Mouse (Mus musculus) hindbrain, embryonic 11.5 days (tissue): ENCODE data around the gene Fgfr2. TPM values are rescaled to one million over a fixed set of nuclear protein-coding genes. Genes with fewer than 3 reads are reported as not detected.
A peak's percentile ranks its signal among the peaks of the same experiment; 100 is the strongest.

ENCODE experiments used
- ATAC-seq: fragments of 200-750 bp; cut with Nextera tagmentation; 2 replicates; pipeline ENCODE4 v1.8.0; 2017; ENCODE audit warnings: mild to moderate bottlenecking, moderate TSS enrichment, moderate library complexity; ENCODE audit not compliant: low FRiP score
- DNase-seq: peaks from one replicate; pipeline ENCODE4 v3.0.0-alpha.2; 2015; ENCODE audit warnings: low spot score
- H3K27ac ChIP-seq: fragments of 300-500 bp; sonication (generic); 2 replicates; pipeline ENCODE4 v1.5.1; 2014; ENCODE audit warnings: mild to moderate bottlenecking, low read depth, low read length
- H3K27me3 ChIP-seq: fragments of 300-500 bp; sonication (generic); 2 replicates; pipeline ENCODE4 v1.6.1; 2014; ENCODE audit warnings: mild to moderate bottlenecking, low read length, moderate library complexity, mixed read lengths; ENCODE audit not compliant: control insufficient read depth, insufficient read depth
- H3K36me3 ChIP-seq: fragments of 300-500 bp; sonication (generic); 2 replicates; pipeline ENCODE4 v1.6.1; 2014; ENCODE audit warnings: mild to moderate bottlenecking, low read length, moderate library complexity, mixed read lengths; ENCODE audit not compliant: control insufficient read depth, insufficient read depth
- H3K4me1 ChIP-seq: fragments of 300-500 bp; sonication (generic); replicated peaks from 2 replicates; pipeline ENCODE4 v1.6.1; 2014; ENCODE audit warnings: low read length, mixed read lengths; ENCODE audit not compliant: control insufficient read depth, insufficient read depth
- H3K4me2 ChIP-seq: fragments of 300-500 bp; sonication (generic); replicated peaks from 2 replicates; pipeline ENCODE4 v1.6.1; 2014; ENCODE audit warnings: mild to moderate bottlenecking, low read depth, low read length
- H3K4me3 ChIP-seq: fragments of 300-500 bp; sonication (generic); 2 replicates; pipeline ENCODE4 v1.5.1; 2014; ENCODE audit warnings: low read depth, low read length
- H3K9ac ChIP-seq: fragments of 300-500 bp; sonication (generic); 2 replicates; pipeline ENCODE4 v1.6.1; 2014; ENCODE audit warnings: low read depth, low read length
- H3K9me3 ChIP-seq: fragments of 300-500 bp; sonication (generic); 2 replicates; pipeline ENCODE4 v1.6.1; 2016; ENCODE audit warnings: low read length; ENCODE audit not compliant: control insufficient read depth
- WGBS: fragments of 180-500 bp; shearing (Covaris S2); extraction: QIAGEN DNeasy Blood & Tissue Kit; methylation state at CpG from one replicate; pipeline ENCODE4 v1.1.7; 2014; 5-methylcytosine and 5-hydroxymethylcytosine counted together
- polyA plus RNA-seq: library from polyadenylated mRNA; unstranded; fragments of >200 nt; fragmentation: Nextera tagmentation; extraction: Ambion mirVana; gene quantifications from 2 replicates; pipeline ENCODE4 v1.2.1, GENCODE M21; 2014

The Fgfr2 gene
- polyA plus RNA-seq, 1 experiment from 2014 or later = 71.3 TPM

DNA sequence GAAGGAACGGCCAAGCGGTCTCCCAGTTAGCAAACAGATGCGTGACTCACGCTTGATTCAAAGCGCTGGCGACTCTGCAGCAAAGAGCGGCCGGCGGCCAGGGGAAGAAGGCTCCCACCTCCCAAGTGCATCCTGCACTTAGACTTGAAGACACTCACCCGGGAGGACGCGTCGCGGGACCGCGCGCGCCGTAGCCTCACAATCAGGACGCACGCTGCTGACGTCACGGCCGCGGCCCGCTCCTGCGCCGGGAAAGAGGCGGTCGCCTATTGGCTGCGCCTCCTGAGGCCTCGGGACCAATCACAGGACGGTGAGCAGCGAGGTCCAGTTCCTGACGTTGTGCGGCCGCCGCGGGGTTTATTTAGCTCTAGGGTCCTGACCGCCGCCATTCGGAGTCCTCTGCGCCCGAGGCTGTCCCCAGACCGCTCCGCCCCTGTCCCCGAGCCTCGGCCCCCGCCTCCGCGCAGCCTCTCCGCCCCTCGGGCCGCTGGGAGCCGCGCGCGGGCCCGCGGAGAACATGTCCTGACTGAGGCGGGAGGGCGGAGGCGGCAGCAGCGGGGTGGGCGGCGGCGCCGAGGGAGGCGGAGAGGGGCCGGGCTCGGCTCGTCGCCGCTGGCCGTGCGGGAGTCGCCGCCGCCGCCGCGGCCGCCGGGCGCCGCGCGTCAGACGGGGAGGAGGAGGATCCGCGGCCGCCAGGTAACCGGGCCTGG is 192.1 kb downstream of the Fgfr2 start, which contains the start of gene Zranb1:
TSS of gene Zranb1 (plus strand) at position 293 of the 710 bp plus-strand sequence.
- Histone ChIP-seq H3K27ac (peak within 1 kb of the TSS; percentile 98), H3K9ac (peak within 1 kb of the TSS; percentile 91), H3K4me2 (peak within 1 kb of the TSS; percentile 62), H3K36me3 (no peaks in the 10 kb centered on the region), H3K4me3 (peak within 1 kb of the TSS; percentile 94), H3K4me1 (no peaks in the 10 kb centered on the region), H3K27me3 (no peaks in the 10 kb centered on the region), H3K9me3 (no peaks in the 10 kb centered on the region)
- under 1% methylated on average over 47 of the region's 93 CpGs for WGBS
- DNase-seq = peak; percentile 99
- ATAC-seq = peak; percentile 100

DNA sequence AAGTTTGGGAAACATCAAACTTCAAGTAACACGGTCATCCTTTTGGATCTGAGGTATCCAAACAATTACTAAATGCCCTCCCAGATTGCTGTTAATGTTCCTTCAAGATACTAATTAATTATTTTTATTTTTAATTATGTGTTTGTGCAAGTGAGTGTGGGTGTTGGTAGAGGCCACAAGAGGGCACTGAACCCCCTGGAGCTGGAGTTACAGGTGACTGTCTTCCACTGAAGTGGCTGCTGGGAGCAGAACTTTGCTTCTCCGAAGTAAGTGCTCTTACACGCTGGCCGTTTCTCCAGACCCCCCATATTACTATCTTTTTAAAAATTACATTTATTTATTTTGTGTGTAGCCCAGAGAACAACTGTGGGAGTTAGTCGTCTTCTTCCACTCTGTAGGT is 193.1 kb downstream of the Fgfr2 start:
- Histone ChIP-seq H3K27ac (no peak overlapping the region), H3K4me1 (no peaks in the 10 kb centered on the region), H3K9me3 (no peaks in the 10 kb centered on the region), H3K9ac (peak overlapping the region; percentile 91; the same call in 1 of the 2 replicates), H3K36me3 (no peaks in the 10 kb centered on the region), H3K4me3 (peak overlapping the region; percentile 94), H3K4me2 (peak overlapping the region; percentile 47), H3K27me3 (no peaks in the 10 kb centered on the region)
- WGBS = 91% methylated on average over 5 of the region's 5 CpGs
- DNase-seq = no peak
- ATAC-seq = no peak

DNA sequence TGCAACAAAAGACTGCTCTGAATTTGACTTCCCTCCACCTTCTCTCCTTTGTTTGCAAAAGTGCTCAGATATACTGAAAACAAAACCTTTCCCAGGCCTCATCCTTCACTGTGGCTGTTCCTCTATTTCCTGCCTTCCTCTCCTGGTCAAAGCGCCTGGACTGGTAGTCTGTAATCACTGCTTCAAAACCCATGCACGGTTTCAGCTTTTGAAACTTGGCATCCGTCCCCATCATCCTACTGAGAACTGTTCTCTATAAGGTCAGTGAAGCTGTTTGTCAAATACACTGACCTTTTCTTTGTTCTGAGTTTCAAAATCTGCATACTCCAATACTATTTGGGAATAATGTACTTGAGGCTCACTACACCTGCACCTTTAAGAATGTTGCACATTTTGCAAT is 195.9 kb downstream of the Fgfr2 start:
- no peaks in the 10 kb centered on the region for H3K27me3 ChIP-seq
- DNase-seq (no peak), ATAC-seq (no peak)
- H3K4me1 ChIP-seq = no peaks in the 10 kb centered on the region
- no peaks in the 10 kb centered on the region for H3K36me3 ChIP-seq
- no peak overlapping the region for H3K4me3 ChIP-seq
- WGBS = 70% methylated on average over 3 of the region's 3 CpGs
- no peaks in the 10 kb centered on the region for H3K9me3 ChIP-seq
- no peak overlapping the region for H3K4me2 ChIP-seq
- no peak overlapping the region for H3K27ac ChIP-seq
- H3K9ac ChIP-seq = no peak overlapping the region

- Histone ChIP-seq H3K27ac (no peak overlapping the region), H3K27me3 (no peaks in the 10 kb centered on the region), H3K9me3 (no peaks in the 10 kb centered on the region), H3K36me3 (no peaks in the 10 kb centered on the region), H3K4me2 (no peak overlapping the region), H3K4me1 (no peaks in the 10 kb centered on the region), H3K4me3 (no peak overlapping the region), H3K9ac (no peak overlapping the region)
- no peak for DNase-seq
- no peak for ATAC-seq
- WGBS = 69% methylated on average over 2 of the region's 2 CpGs
Observed at GRCm38 (mm10) chr7:132925227-132925626, 197.9 kb downstream of the Fgfr2 start.

DNA sequence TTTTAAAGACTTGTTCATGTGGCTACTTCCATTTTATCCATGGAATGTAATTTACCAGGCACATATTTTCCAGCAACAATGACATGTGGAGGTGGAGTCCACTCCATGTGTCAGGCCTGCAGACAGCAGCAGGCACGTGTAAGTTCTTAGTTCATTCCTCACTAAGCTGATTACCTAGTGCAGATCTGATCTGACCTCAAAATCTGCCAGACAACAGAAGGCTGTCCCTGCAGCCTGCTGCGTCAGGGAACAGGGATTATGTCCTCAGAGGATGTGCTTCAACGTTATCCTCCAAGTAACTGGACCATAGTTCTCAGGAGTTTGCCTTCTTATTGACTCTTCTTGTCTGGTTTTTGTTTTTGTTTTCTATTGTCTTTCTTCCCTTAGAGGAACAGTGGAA is 201.2 kb downstream of the Fgfr2 start:
- Histone ChIP-seq H3K27ac (no peak overlapping the region), H3K9me3 (no peaks in the 10 kb centered on the region), H3K9ac (no peak overlapping the region), H3K4me1 (no peaks in the 10 kb centered on the region), H3K36me3 (no peaks in the 10 kb centered on the region), H3K4me2 (no peak overlapping the region), H3K27me3 (no peaks in the 10 kb centered on the region), H3K4me3 (no peak overlapping the region)
- WGBS = 61% methylated on average over 3 of the region's 3 CpGs
- ATAC-seq (no peak), DNase-seq (no peak)

DNA sequence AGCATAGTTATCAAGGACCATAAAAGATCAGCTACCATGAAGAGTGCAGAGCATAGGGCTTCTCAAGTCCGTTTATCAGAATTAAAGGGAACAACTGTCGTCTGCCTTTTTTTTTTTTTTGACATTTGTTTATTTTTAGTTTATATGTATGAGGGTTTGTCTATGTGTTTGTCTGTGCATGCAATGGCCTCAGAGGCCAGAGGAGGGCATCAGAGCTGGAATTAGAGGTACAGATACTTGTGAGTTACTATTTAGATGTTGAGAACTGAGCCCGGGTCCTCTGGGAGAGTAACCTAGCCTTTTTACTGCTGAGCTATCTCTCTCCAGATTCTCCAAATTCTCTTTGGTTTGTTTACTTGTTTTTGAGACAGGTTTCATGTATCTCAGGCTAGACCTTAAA is 219.4 kb downstream of the Fgfr2 start:
- no peaks in the 10 kb centered on the region for H3K9me3 ChIP-seq
- ATAC-seq (no peak), DNase-seq (no peak)
- no peaks in the 10 kb centered on the region for H3K4me1 ChIP-seq
- WGBS = 81% methylated on average over 3 of the region's 3 CpGs
- H3K9ac ChIP-seq = no peak overlapping the region
- H3K36me3 ChIP-seq = no peaks in the 10 kb centered on the region
- H3K27me3 ChIP-seq = no peaks in the 10 kb centered on the region
- H3K4me3 ChIP-seq = no peak overlapping the region
- no peak overlapping the region for H3K4me2 ChIP-seq
- no peak overlapping the region for H3K27ac ChIP-seq

- no peaks in the 10 kb centered on the region for H3K36me3 ChIP-seq
- H3K9ac ChIP-seq = no peak overlapping the region
- no peaks in the 10 kb centered on the region for H3K9me3 ChIP-seq
- H3K4me1 ChIP-seq = no peaks in the 10 kb centered on the region
- no peak for DNase-seq
- no peak for ATAC-seq
- H3K27me3 ChIP-seq = no peaks in the 10 kb centered on the region
- no peak overlapping the region for H3K4me2 ChIP-seq
- 61% methylated on average over 2 of the region's 2 CpGs for WGBS
- no peak overlapping the region for H3K27ac ChIP-seq
- H3K4me3 ChIP-seq = no peak overlapping the region
Observed at GRCm38 (mm10) chr7:132900826-132901531, 222.2 kb downstream of the Fgfr2 start.

DNA sequence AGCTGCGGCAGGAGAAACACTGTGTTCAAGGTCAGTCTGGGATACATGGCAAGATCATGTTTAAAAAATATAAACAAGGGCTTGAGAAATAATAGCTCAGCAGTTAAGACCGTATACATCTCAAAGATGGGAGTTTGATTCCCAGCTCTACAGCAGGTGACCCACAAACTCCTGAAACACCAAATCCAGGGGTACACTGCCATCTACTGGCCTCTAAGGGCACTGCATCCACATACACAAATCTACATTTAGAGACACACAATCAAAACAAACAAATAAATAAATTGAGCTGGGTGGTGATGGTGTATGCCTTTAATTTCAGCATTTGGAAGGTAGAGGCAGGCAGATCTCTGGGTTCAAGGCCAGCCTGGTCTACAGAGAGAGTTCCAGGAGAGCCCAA is 224.9 kb downstream of the Fgfr2 start:
- Histone ChIP-seq H3K27ac (no peak overlapping the region), H3K4me3 (no peak overlapping the region), H3K9me3 (no peaks in the 10 kb centered on the region), H3K36me3 (no peaks in the 10 kb centered on the region), H3K4me2 (no peak overlapping the region), H3K27me3 (no peaks in the 10 kb centered on the region), H3K4me1 (no peaks in the 10 kb centered on the region), H3K9ac (no peak overlapping the region)
- ATAC-seq (no peak), DNase-seq (peak; percentile 27)
- WGBS = 92% methylated on average over 2 of the region's 2 CpGs

DNA sequence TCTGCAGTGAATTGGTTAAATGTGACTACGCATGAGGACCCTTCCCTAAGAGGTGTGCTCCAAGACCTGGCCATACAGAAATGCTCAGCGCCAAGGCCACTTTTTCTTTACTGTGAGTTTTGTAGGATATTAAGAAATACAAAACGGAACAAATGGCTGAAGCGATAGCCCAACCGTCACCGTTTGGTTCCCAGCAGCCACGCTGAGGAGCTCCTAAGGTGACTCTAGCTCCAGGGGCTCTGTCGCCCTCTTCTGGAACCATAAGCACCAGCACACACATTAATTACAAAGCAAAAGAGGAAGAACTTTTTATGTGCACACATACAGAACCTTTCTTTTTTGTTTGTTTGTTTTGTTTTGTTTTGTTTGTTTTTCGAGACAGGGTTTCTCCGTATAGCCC is 225.9 kb downstream of the Fgfr2 start:
- WGBS = 79% methylated on average over 10 of the region's 10 CpGs
- Histone ChIP-seq H3K4me1 (no peaks in the 10 kb centered on the region), H3K4me3 (no peak overlapping the region), H3K4me2 (no peak overlapping the region), H3K27ac (no peak overlapping the region), H3K36me3 (no peaks in the 10 kb centered on the region), H3K9me3 (no peaks in the 10 kb centered on the region), H3K9ac (no peak overlapping the region), H3K27me3 (no peaks in the 10 kb centered on the region)
- DNase-seq = no peak
- ATAC-seq = no peak
